Mouse (Mus musculus) midbrain, embryonic 13.5 days (tissue): ENCODE results near the gene Gm20532. TPM values are rescaled to one million over a fixed set of nuclear protein-coding genes. Genes with fewer than 3 reads are reported as not detected.

Experiments
- ATAC-seq: fragments of 200-750 bp; cut with Nextera tagmentation; 2 replicates; pipeline ENCODE4 v1.8.0; 2017; ENCODE audit warnings: mild to moderate bottlenecking, moderate TSS enrichment, moderate library complexity
- H3K27ac ChIP-seq: fragments of 300-500 bp; sonication (generic); 2 replicates; pipeline ENCODE4 v1.5.1; 2015; ENCODE audit warnings: inconsistent platforms, mild to moderate bottlenecking, moderate library complexity
- H3K27me3 ChIP-seq: fragments of 300-500 bp; sonication (generic); 2 replicates; pipeline ENCODE4 v1.6.1; 2015; ENCODE audit warnings: mild to moderate bottlenecking, inconsistent platforms
- H3K36me3 ChIP-seq: fragments of 300-500 bp; sonication (generic); 2 replicates; pipeline ENCODE4 v1.6.1; 2015; ENCODE audit warnings: mild to moderate bottlenecking, inconsistent platforms
- H3K4me1 ChIP-seq: fragments of 300-500 bp; sonication (generic); replicated peaks from 2 replicates; pipeline ENCODE4 v1.6.1; 2015; ENCODE audit warnings: inconsistent platforms
- H3K4me2 ChIP-seq: fragments of 300-500 bp; sonication (generic); replicated peaks from 2 replicates; pipeline ENCODE4 v1.6.1; 2015; ENCODE audit warnings: moderate library complexity, mild to moderate bottlenecking, inconsistent platforms
- H3K4me3 ChIP-seq: fragments of 300-500 bp; sonication (generic); replicated peaks from 2 replicates; pipeline ENCODE4 v1.5.1; 2015; ENCODE audit warnings: mild to moderate bottlenecking, inconsistent platforms
- H3K9ac ChIP-seq: fragments of 300-500 bp; sonication (generic); replicated peaks from 2 replicates; pipeline ENCODE4 v1.6.1; 2015; ENCODE audit warnings: mild to moderate bottlenecking, inconsistent platforms
- H3K9me3 ChIP-seq: fragments of 300-500 bp; sonication (generic); 2 replicates; pipeline ENCODE4 v1.6.1; 2016; ENCODE audit warnings: mild to moderate bottlenecking, inconsistent platforms
- WGBS: fragments of 180-500 bp; shearing (Covaris S2); methylation state at CpG from one replicate; pipeline ENCODE4 v1.1.7; 2015; 5-methylcytosine and 5-hydroxymethylcytosine counted together
- polyA plus RNA-seq: library from polyadenylated mRNA; unstranded; fragments of >200 nt; fragmentation: Nextera tagmentation; extraction: Ambion mirVana; gene quantifications from 2 replicates; pipeline ENCODE4 v1.2.1, GENCODE M21; 2015

Gene Gm20532
- polyA plus RNA-seq, 1 experiment from 2014 or later: not detected

DNA sequence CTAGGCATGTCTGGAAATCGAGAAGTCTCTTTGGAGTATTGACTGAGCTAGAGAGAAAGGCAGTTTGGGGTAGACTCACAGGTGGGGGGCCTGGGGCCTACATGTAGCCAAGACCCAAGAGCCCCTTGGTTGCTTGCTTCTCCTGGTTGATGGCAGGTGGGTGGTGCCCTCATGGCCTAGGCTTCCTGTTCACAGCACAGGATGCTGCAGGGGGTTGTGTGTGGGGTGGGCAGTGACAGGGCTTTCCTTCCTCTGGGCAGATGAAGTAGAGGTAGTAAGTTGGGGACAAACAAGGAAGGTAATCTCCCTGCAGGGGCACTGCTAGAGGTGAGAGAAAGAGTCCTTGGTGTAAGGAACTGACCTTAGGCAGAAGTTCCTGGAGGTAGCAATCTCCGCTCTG lies 34.4 kb upstream of the Gm20532 start:
- no peaks in the 10 kb centered on the region for H3K27me3 ChIP-seq
- H3K4me3 ChIP-seq: no peak overlapping the region
- H3K4me2 ChIP-seq: no peak overlapping the region
- no peak overlapping the region for H3K9ac ChIP-seq
- H3K27ac ChIP-seq: no peak overlapping the region
- WGBS: 92% methylated on average over 2 of the region's 2 CpGs
- peaks cover 15% of the 10 kb centered on the region; the same call in 1 of the 2 replicates for H3K4me1 ChIP-seq
- no peak for ATAC-seq
- no peaks in the 10 kb centered on the region for H3K9me3 ChIP-seq
- H3K36me3 ChIP-seq: no peaks in the 10 kb centered on the region

DNA sequence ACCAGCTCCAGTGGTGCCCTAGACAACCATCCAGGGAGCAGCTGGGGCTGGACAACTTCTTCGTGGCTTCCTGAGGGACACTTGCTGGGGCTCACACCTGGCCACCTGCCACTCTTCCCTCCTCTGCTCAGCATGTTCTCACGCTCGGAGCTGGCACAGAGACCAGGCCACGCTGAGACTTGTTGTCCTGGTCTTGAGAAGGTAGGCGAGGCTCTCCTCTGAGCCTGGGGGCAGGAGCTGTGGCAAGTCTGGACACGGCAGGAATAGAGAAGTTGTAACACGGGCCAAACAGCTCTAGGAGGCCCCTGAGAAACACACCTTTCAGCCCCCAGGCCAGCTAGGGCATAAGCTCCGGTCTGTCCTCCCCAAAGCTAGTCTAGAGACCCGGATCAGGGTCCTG lies 32.5 kb upstream of the Gm20532 start:
- no peaks in the 10 kb centered on the region for H3K36me3 ChIP-seq
- H3K27me3 ChIP-seq: no peaks in the 10 kb centered on the region
- H3K4me1 ChIP-seq: peaks cover 6% of the 10 kb centered on the region; the same call in 1 of the 2 replicates
- no peak overlapping the region for H3K4me3 ChIP-seq
- H3K9ac ChIP-seq: no peak overlapping the region
- no peak overlapping the region for H3K27ac ChIP-seq
- WGBS: 88% methylated on average over 9 of the region's 9 CpGs
- H3K9me3 ChIP-seq: no peaks in the 10 kb centered on the region
- H3K4me2 ChIP-seq: no peak overlapping the region
- no peak for ATAC-seq

DNA sequence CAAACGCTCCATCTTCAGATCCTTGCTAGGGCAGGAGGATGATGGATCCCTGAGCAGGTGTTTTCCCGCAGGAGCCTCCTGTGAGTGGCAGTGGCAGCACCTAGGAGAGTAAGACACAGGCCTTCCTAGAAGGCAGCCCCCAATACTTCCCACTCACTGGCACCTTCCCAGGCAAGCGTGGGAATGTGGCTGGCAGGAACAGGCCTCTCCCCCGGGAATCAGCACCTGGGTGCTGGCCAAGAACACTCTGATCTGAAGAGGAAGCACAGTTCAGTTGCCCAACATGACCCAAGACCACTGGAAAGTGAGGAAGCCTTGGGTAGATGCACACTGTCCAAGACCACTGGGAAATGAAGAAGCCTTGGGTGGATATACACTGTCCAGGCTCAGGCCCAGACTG lies 31.4 kb upstream of the Gm20532 start:
- H3K4me2 ChIP-seq: no peak overlapping the region
- 88% methylated on average over 4 of the region's 4 CpGs for WGBS
- no peaks in the 10 kb centered on the region for H3K27me3 ChIP-seq
- no peaks in the 10 kb centered on the region for H3K36me3 ChIP-seq
- H3K4me3 ChIP-seq: no peak overlapping the region
- ATAC-seq: no peak
- H3K27ac ChIP-seq: no peak overlapping the region
- no peaks in the 10 kb centered on the region for H3K9me3 ChIP-seq
- H3K9ac ChIP-seq: no peak overlapping the region
- peaks cover 5% of the 10 kb centered on the region for H3K4me1 ChIP-seq

DNA sequence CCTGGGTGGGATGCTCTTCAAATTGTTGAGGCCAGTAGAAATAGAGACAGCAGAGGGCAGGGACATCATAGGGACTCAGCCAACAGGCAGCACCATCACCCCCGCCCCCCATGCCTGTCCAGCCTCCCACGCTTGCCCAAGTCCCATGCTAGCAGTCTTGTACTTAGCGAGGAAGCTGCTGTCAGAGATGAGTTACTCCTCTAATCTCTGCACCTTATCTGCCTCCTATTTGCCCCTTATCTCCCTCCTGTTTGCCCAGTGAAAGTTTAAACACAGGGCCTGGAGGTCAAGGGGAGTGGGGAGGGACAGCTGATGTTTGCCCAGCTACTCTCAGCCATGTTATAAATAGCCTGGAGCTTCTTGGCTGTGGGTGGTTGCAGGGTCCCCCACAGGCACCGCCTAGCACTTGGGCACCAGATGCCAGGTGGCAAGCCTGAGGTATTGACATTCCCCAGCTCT lies 29.9 kb upstream of the Gm20532 start:
- no peak for ATAC-seq
- Histone ChIP-seq H3K4me3 (no peak overlapping the region), H3K4me1 (peaks cover 15% of the 10 kb centered on the region), H3K9me3 (no peaks in the 10 kb centered on the region), H3K36me3 (no peaks in the 10 kb centered on the region), H3K4me2 (no peak overlapping the region), H3K9ac (no peak overlapping the region), H3K27me3 (no peaks in the 10 kb centered on the region), H3K27ac (no peak overlapping the region)
- WGBS: 63% methylated on average over 4 of the region's 4 CpGs

DNA sequence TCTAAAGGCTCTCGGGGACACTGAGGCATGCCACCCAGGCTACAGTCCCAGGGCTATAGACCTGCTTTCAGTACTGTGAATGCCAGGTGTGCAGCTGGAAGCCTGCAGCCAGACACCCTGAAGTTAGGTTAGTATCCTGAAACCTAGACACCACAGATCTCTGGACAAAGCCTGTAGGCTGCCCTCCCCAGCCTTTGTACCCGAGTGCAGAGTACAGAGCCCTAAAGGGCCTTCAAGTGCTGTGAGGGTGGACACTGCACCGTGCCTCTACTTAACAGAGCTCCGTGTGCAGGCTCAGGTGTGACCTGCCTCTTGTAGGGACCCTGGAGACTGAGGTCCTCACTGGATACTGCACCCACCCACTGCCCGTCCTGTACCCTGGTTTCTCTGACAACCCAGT lies 25.9 kb upstream of the Gm20532 start:
- H3K4me2 ChIP-seq: no peak overlapping the region
- H3K27ac ChIP-seq: no peak overlapping the region
- H3K36me3 ChIP-seq: no peaks in the 10 kb centered on the region
- H3K4me1 ChIP-seq: peaks cover 16% of the 10 kb centered on the region
- H3K9me3 ChIP-seq: no peaks in the 10 kb centered on the region
- H3K9ac ChIP-seq: no peak overlapping the region
- ATAC-seq: no peak
- WGBS: 76% methylated on average over 5 of the region's 5 CpGs
- no peak overlapping the region for H3K4me3 ChIP-seq
- H3K27me3 ChIP-seq: no peaks in the 10 kb centered on the region

DNA sequence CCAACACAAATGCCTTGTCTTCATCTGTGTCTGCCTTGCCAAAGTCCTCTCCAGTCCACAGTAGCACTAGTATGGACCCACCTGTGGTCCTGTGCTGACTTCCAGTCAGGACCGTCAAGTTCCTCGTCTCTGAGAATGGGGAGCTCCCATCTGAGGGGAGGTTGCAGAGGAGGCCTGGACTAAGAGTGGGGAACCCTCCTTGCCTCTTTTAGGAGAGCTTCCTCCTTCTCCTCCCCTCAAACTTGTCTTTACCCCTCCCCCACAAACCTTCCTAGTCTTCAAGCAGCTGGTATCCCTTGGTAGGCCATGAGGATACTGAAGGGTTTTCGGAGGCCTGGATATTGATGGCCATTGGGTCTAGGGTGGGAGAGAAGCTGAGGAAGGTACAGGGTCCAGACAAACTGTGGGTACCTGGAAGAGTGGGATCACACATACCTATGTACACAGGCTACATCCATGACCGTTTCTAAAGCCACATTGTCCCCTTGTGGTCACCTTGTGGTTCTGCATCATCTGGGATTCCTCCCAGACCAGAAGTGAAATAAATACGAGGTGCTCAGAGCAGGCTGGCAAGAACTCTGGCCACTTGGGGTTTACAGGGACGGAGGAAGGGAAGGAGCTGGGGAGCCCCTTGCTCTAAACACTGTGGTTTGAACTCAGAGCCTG lies 25.0 kb upstream of the Gm20532 start:
- no peak overlapping the region for H3K4me2 ChIP-seq

DNA sequence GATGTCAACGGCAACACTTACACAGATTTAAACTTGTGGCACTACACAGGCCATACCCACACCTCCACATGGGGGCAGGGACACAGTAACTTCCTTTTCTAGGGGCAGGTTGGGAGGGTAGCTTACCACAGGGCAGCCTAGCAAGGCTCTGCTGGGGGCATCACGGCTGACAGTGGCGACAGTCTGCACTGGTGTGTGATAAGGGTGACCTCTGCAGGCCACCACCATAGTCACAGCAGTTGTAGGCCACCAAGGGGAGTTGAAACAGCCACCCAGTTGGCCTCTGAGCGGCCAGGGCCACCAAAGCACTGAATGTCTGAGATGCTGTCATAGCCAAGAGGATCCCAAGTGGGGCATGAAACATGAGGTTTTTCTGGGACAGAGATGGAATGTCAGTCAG lies 20.2 kb upstream of the Gm20532 start:
- H3K36me3 ChIP-seq: no peaks in the 10 kb centered on the region
- peaks cover 4% of the 10 kb centered on the region for H3K4me1 ChIP-seq
- no peak overlapping the region for H3K27ac ChIP-seq
- no peak overlapping the region for H3K4me2 ChIP-seq
- peak; percentile 73 for ATAC-seq
- no peak overlapping the region for H3K4me3 ChIP-seq
- WGBS: 12% methylated on average over 4 of the region's 4 CpGs
- no peaks in the 10 kb centered on the region for H3K27me3 ChIP-seq
- no peaks in the 10 kb centered on the region for H3K9me3 ChIP-seq
- H3K9ac ChIP-seq: no peak overlapping the region

More for the DNA sequence above, 25.0 kb upstream of the Gm20532 start:
- Histone ChIP-seq H3K9me3 (no peaks in the 10 kb centered on the region), H3K27me3 (no peaks in the 10 kb centered on the region), H3K4me1 (peaks cover 16% of the 10 kb centered on the region), H3K4me3 (no peak overlapping the region), H3K36me3 (no peaks in the 10 kb centered on the region), H3K9ac (0 out of 2 replicates have a peak overlapping the region, but pooled peaks have one; percentile 25), H3K27ac (no peak overlapping the region)
- WGBS: 43% methylated on average over 6 of the region's 6 CpGs
- ATAC-seq: peak; percentile 81

DNA sequence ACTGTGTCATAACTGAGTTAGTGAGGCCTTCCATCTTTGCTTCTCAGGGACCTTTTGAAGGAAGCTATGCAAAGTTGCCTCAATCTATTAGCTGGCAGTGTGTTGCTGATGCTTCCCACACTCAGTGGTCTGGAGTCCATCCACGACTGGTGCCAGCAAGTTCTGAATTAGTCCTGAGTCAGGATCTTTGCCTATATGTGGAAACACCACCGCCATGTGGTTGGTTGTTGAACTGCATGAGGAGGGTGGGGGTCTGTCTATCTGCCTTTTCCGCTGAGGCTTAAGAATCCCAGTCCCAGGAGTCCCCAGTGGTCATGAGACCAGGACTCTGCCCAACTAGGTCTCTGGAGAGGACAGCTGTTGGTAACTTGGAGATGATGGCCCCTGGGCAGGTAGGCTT lies 16.4 kb upstream of the Gm20532 start:
- ATAC-seq: no peak
- WGBS: 1% methylated on average over 3 of the region's 3 CpGs
- no peaks in the 10 kb centered on the region for H3K27me3 ChIP-seq

DNA sequence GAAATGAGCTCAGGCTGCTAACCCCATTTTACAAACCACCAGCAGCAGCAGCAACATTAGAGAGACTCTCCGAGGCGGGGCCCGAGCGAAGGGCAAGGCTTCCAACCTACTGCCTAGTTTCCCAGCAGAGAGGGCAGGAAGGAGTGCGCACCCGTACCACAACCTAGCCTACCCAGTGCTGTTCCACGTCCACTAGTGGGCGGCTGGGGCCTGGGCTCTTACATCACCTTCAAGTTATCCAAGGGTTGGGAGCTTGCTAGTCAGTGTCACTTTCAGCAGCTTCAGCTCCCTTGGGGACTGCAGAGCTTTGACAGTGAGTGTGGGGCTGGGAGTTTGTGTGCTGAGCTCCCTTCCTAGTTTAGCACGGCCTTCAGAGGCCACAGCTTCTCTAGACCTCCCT lies 15.0 kb upstream of the Gm20532 start:
- no peaks in the 10 kb centered on the region for H3K27me3 ChIP-seq
- H3K4me1 ChIP-seq: peaks cover 9% of the 10 kb centered on the region; the same call in 1 of the 2 replicates
- no peak overlapping the region for H3K4me3 ChIP-seq
- WGBS: 84% methylated on average over 9 of the region's 9 CpGs
- no peaks in the 10 kb centered on the region for H3K9me3 ChIP-seq
- H3K36me3 ChIP-seq: no peaks in the 10 kb centered on the region
- H3K4me2 ChIP-seq: no peak overlapping the region
- no peak overlapping the region for H3K27ac ChIP-seq
- no peak for ATAC-seq
- no peak overlapping the region for H3K9ac ChIP-seq

More for the DNA sequence above, 16.4 kb upstream of the Gm20532 start:
- Histone ChIP-seq H3K36me3 (no peaks in the 10 kb centered on the region), H3K9me3 (no peaks in the 10 kb centered on the region), H3K9ac (no peak overlapping the region), H3K27ac (no peak overlapping the region), H3K4me1 (peaks cover 9% of the 10 kb centered on the region; the same call in 1 of the 2 replicates), H3K4me2 (no peak overlapping the region), H3K4me3 (no peak overlapping the region)

DNA sequence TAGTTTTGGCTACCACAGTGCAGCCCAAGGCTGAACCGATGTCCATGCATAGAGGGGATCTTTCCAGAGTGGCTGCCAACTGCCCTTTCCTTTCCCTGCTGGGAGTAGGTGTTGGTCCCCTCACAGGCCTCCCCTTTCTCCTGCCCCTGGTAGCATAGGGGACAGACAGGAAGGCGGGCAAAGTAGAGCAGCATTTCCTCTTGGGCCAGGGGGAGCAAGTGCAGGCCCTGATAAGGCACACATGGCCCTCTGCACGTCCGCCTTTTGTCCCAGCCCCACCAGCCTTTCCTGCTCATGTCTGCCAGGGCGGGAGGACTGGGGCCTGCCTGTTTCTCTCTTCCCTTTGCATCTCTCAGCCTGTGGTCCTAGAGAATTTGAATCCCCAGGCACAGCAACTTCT lies 14.6 kb upstream of the Gm20532 start:
- Histone ChIP-seq H3K4me3 (no peak overlapping the region), H3K27ac (0 out of 2 replicates have a peak overlapping the region, but pooled peaks have one; percentile 14), H3K36me3 (no peaks in the 10 kb centered on the region), H3K4me2 (no peak overlapping the region), H3K9ac (no peak overlapping the region), H3K4me1 (peaks cover 9% of the 10 kb centered on the region; the same call in 1 of the 2 replicates), H3K9me3 (no peaks in the 10 kb centered on the region), H3K27me3 (no peaks in the 10 kb centered on the region)
- WGBS: 81% methylated on average over 5 of the region's 5 CpGs
- ATAC-seq: no peak

DNA sequence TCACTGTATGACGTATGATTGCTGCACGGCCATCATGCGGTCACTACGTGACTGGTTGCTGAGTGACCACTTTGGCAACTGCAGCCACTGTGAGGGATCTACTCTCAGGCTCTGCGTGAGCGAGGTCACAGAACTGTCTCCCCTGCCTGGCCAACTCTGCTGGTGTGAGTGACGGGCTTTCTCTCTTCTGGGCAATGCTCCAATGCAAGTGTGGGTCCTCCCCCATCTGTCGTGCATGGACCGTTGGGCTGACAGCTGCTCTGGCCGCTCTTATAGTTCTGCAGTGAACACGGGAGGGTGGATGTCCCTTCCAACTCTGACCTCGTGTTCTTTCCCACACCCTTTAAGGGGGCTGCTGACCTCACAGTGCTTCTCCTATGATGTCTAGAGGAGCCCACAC lies 13.0 kb upstream of the Gm20532 start:
- WGBS: 63% methylated on average over 12 of the region's 12 CpGs
- Histone ChIP-seq H3K27ac (no peak overlapping the region), H3K9ac (no peak overlapping the region)

DNA sequence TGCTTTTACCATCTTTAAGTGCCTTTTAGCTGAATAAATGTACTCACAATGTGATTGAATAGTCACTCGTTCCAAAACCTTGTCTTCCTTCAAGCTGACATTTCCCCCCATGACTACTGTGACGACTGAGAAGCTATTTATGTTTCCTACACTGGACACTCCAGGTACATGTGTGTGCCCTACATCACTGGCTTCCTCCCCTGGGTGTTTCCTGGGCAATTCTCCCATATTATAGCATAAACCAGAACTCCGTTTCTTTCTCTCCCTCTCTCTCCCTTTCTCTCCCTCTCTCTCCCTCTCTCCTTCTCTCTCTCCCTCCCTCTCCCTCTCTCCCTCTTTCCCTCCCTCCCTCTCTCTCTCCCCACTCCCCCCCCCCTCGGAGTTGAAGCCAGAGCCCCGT lies 12.6 kb upstream of the Gm20532 start:
- no peak overlapping the region for H3K27ac ChIP-seq
- no peaks in the 10 kb centered on the region for H3K27me3 ChIP-seq
- no peaks in the 10 kb centered on the region for H3K9me3 ChIP-seq
- ATAC-seq: no peak
- no peak overlapping the region for H3K4me2 ChIP-seq
- peaks cover 15% of the 10 kb centered on the region; the same call in 1 of the 2 replicates for H3K4me1 ChIP-seq
- no peak overlapping the region for H3K9ac ChIP-seq
- no peaks in the 10 kb centered on the region for H3K36me3 ChIP-seq
- no peak overlapping the region for H3K4me3 ChIP-seq
- 37% methylated on average over 5 of the region's 5 CpGs for WGBS

More for the DNA sequence above, 13.0 kb upstream of the Gm20532 start:
- Histone ChIP-seq H3K4me2 (no peak overlapping the region), H3K27me3 (no peaks in the 10 kb centered on the region), H3K36me3 (no peaks in the 10 kb centered on the region), H3K4me3 (no peak overlapping the region), H3K9me3 (no peaks in the 10 kb centered on the region), H3K4me1 (peaks cover 15% of the 10 kb centered on the region; the same call in 1 of the 2 replicates)
- 0 out of 2 replicates have a peak, but pooled peaks have one; percentile 35 for ATAC-seq
